Mouse (Mus musculus) forebrain, embryonic 14.5 days (tissue): ENCODE data around the gene Pxn. TPM values are rescaled to one million over a fixed set of nuclear protein-coding genes. Genes with fewer than 3 reads are reported as not detected.

ENCODE experiments used
- ATAC-seq: fragments of 200-750 bp; cut with Nextera tagmentation; 2 replicates; pipeline ENCODE4 v1.8.0; 2017; ENCODE audit warnings: mild to moderate bottlenecking, moderate library complexity
- DNase-seq: peaks from one replicate; pipeline ENCODE4 v3.0.0-alpha.2; 2015; ENCODE audit warnings: low spot score
- H3K27ac ChIP-seq: fragments of 300-500 bp; sonication (generic); 2 replicates; pipeline ENCODE4 v1.5.1; 2014; ENCODE audit warnings: low read depth, mild to moderate bottlenecking, control low read depth, low read length, moderate library complexity
- H3K27me3 ChIP-seq: fragments of 300-500 bp; sonication (generic); replicated peaks from 2 replicates; pipeline ENCODE4 v1.6.1; 2014; ENCODE audit warnings: low read length, control low read depth, mixed read lengths; ENCODE audit not compliant: control insufficient read depth, insufficient read depth
- H3K36me3 ChIP-seq: fragments of 300-500 bp; sonication (generic); 2 replicates; pipeline ENCODE4 v1.6.1; 2014; ENCODE audit warnings: low read length, control low read depth; ENCODE audit not compliant: control insufficient read depth, insufficient read depth
- H3K4me1 ChIP-seq: fragments of 300-500 bp; sonication (generic); 2 replicates; pipeline ENCODE4 v1.6.1; 2014; ENCODE audit warnings: antibody characterized with exemption, low read length, control low read depth; ENCODE audit not compliant: control insufficient read depth, insufficient read depth
- H3K4me2 ChIP-seq: fragments of 300-500 bp; sonication (generic); 2 replicates; pipeline ENCODE4 v1.6.1; 2014; ENCODE audit warnings: mild to moderate bottlenecking, control low read depth, low read length
- H3K4me3 ChIP-seq: fragments of 300-500 bp; sonication (generic); 2 replicates; pipeline ENCODE4 v1.5.1; 2014; ENCODE audit warnings: low read depth, low read length, control low read depth
- H3K9ac ChIP-seq: fragments of 300-500 bp; sonication (generic); 2 replicates; pipeline ENCODE4 v1.6.1; 2014; ENCODE audit warnings: mild to moderate bottlenecking, low read length, control low read depth, moderate library complexity
- H3K9me3 ChIP-seq: fragments of 300-500 bp; sonication (generic); replicated peaks from 2 replicates; pipeline ENCODE4 v1.6.1; 2016; ENCODE audit warnings: low read length, control low read depth, mixed read lengths; ENCODE audit not compliant: control insufficient read depth
- WGBS: fragments of 180-500 bp; shearing (Covaris S2); extraction: QIAGEN DNeasy Blood & Tissue Kit; methylation state at CpG from one replicate; pipeline ENCODE4 v1.1.7; 2014; 5-methylcytosine and 5-hydroxymethylcytosine counted together
- polyA plus RNA-seq: library from polyadenylated mRNA; unstranded; fragments of >200 nt; fragmentation: Nextera tagmentation; extraction: Ambion mirVana; gene quantifications from 2 replicates; pipeline ENCODE4 v1.2.1, GENCODE M21; 2014

Pxn gene
- polyA plus RNA-seq, 1 experiment from 2014 or later: 7.5 TPM

- Histone ChIP-seq H3K4me1 (peaks cover 8% of the 10 kb centered on the region), H3K27me3 (no peaks in the 10 kb centered on the region), H3K4me2 (peak within 1 kb of the TSS; percentile 73), H3K9ac (peak within 1 kb of the TSS; percentile 85), H3K36me3 (peaks cover 39% of the 10 kb centered on the region), H3K9me3 (no peaks in the 10 kb centered on the region), H3K27ac (peak within 1 kb of the TSS; percentile 75; the same call in 1 of the 2 replicates), H3K4me3 (peak within 1 kb of the TSS; percentile 62)
- ATAC-seq: peak; percentile 99
- whole genome bisulfite sequencing: under 1% methylated on average over 75 of the region's 78 CpGs
- DNase-seq: peak; percentile 99
These were observed 53.0 kb downstream of the Pxn start, which contains the start of gene Rplp0 for GRCm38 (mm10) chr5:115559237-115560101. Gene Rplp0, plus strand, starts transcription at chr5:115559467.

GRCm38 (mm10) chr5:115560336-115560905 is 53.9 kb downstream of the Pxn start:
- Histone ChIP-seq H3K27me3 (no peaks in the 10 kb centered on the region), H3K36me3 (peaks cover 38% of the 10 kb centered on the region), H3K4me2 (peak overlapping the region; percentile 73), H3K4me3 (peak overlapping the region; percentile 62), H3K9ac (peak overlapping the region; percentile 85), H3K27ac (no peak overlapping the region), H3K4me1 (peaks cover 11% of the 10 kb centered on the region), H3K9me3 (no peaks in the 10 kb centered on the region)
- no peak for DNase-seq
- ATAC-seq: no peak
- 40% methylated on average over 13 of the region's 13 CpGs for WGBS

GRCm38 (mm10) chr5:115563771-115564585 is 57.5 kb downstream of the Pxn start:
- no peak for ATAC-seq
- peak overlapping the region; percentile 93; the same call in 1 of the 2 replicates for H3K4me3 ChIP-seq
- no peaks in the 10 kb centered on the region for H3K27me3 ChIP-seq
- H3K4me1 ChIP-seq: peaks cover 15% of the 10 kb centered on the region
- no peak overlapping the region for H3K27ac ChIP-seq
- peak overlapping the region; percentile 93 for H3K9ac ChIP-seq
- peak overlapping the region; percentile 76 for H3K4me2 ChIP-seq
- DNase-seq: no peak
- peaks cover 43% of the 10 kb centered on the region for H3K36me3 ChIP-seq
- no peaks in the 10 kb centered on the region for H3K9me3 ChIP-seq
- WGBS: 35% methylated on average over 5 of the region's 5 CpGs

GRCm38 (mm10) chr5:115564737-115565393 is 58.4 kb downstream of the Pxn start, which contains the start of gene Gcn1l1:
Gene Gcn1l1, plus strand, starts transcription at chr5:115565254.
- Histone ChIP-seq H3K27ac (peak within 1 kb of the TSS; percentile 60), H3K9me3 (no peaks in the 10 kb centered on the region), H3K36me3 (peaks cover 43% of the 10 kb centered on the region), H3K9ac (peak within 1 kb of the TSS; percentile 93), H3K4me1 (peaks cover 15% of the 10 kb centered on the region), H3K4me3 (peak within 1 kb of the TSS; percentile 93), H3K27me3 (no peaks in the 10 kb centered on the region), H3K4me2 (peak within 1 kb of the TSS; percentile 76)
- peak; percentile 92 for ATAC-seq
- 2% methylated on average over 46 of the region's 55 CpGs for WGBS
- DNase-seq: peak; percentile 78

- peak overlapping the region; percentile 93 for H3K4me3 ChIP-seq
- peaks cover 12% of the 10 kb centered on the region for H3K4me1 ChIP-seq
- H3K9ac ChIP-seq: peak overlapping the region; percentile 93
- H3K27me3 ChIP-seq: no peaks in the 10 kb centered on the region
- under 1% methylated on average over 40 of the region's 46 CpGs for WGBS
- peak overlapping the region; percentile 76 for H3K4me2 ChIP-seq
- DNase-seq (no peak), ATAC-seq (peak; percentile 54)
- H3K9me3 ChIP-seq: no peaks in the 10 kb centered on the region
- peak overlapping the region; percentile 60 for H3K27ac ChIP-seq
- H3K36me3 ChIP-seq: peaks cover 43% of the 10 kb centered on the region
These were observed 58.9 kb downstream of the Pxn start for GRCm38 (mm10) chr5:115565403-115565802.

- Histone ChIP-seq H3K9ac (no peak overlapping the region), H3K27me3 (no peaks in the 10 kb centered on the region), H3K4me2 (no peak overlapping the region), H3K4me3 (no peak overlapping the region), H3K36me3 (peaks cover 38% of the 10 kb centered on the region), H3K4me1 (peaks cover 8% of the 10 kb centered on the region; the same call in 1 of the 2 replicates), H3K9me3 (no peaks in the 10 kb centered on the region), H3K27ac (no peak overlapping the region)
- ATAC-seq (no peak), DNase-seq (no peak)
- WGBS: 64% methylated on average over 10 of the region's 10 CpGs
These were observed 62.2 kb downstream of the Pxn start for GRCm38 (mm10) chr5:115568681-115569080.

- no peak for DNase-seq
- Histone ChIP-seq H3K27ac (no peak overlapping the region), H3K36me3 (peaks cover 38% of the 10 kb centered on the region), H3K4me2 (no peak overlapping the region), H3K27me3 (no peaks in the 10 kb centered on the region), H3K4me1 (peaks cover 8% of the 10 kb centered on the region; the same call in 1 of the 2 replicates), H3K4me3 (no peak overlapping the region), H3K9ac (no peak overlapping the region), H3K9me3 (no peaks in the 10 kb centered on the region)
- 71% methylated on average over 11 of the region's 11 CpGs for WGBS
- no peak for ATAC-seq
These were observed 62.8 kb downstream of the Pxn start for GRCm38 (mm10) chr5:115569308-115569707.

GRCm38 (mm10) chr5:115569721-115570120 is 63.2 kb downstream of the Pxn start:
- ATAC-seq: no peak
- 44% methylated on average over 4 of the region's 4 CpGs for WGBS

More at GRCm38 (mm10) chr5:115569721-115570120, 63.2 kb downstream of the Pxn start:
- Histone ChIP-seq H3K27ac (no peak overlapping the region), H3K4me2 (no peak overlapping the region), H3K36me3 (peaks cover 42% of the 10 kb centered on the region), H3K9ac (no peak overlapping the region), H3K4me1 (peaks cover 5% of the 10 kb centered on the region; the same call in 1 of the 2 replicates), H3K4me3 (no peak overlapping the region), H3K27me3 (no peaks in the 10 kb centered on the region), H3K9me3 (no peaks in the 10 kb centered on the region)
- DNase-seq: no peak
